Mouse (Mus musculus) spleen, adult 2 months (tissue): ENCODE data around the gene Tbc1d5.

Experiments
- CTCF ChIP-seq: fragments of 200-500 bp; IDR thresholded peaks from 2 replicates; pipeline ENCODE4 v1.5.1; 2011; ENCODE audit warnings: mild to moderate bottlenecking, inconsistent platforms; ENCODE audit not compliant: insufficient read depth, insufficient read length, insufficient replicate concordance; ENCODE audit errors: extremely low read depth
- POLR2A ChIP-seq: fragments of 200-500 bp; IDR thresholded peaks from 2 replicates; pipeline ENCODE4 v1.6.1; 2011; ENCODE audit warnings: low read depth, low read length, inconsistent platforms

DNA sequence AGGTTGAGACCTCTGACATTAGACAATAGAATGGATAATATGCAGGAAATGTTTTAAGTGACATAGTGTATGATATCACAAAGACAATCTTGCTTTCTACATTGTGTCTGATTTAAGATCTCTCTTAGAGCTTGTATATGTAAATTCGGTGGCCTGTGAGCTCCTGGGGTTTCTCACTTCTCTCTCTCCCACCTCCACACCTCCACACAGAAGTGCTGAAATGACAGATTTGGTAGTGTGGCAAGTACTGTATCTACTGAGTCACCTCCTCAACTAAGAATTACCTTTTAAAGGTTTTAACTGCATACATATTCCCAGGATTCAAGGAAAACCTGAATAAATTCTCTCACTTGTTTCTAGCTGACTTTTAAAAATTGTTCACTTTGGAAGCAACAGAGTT lies 180.9 kb downstream of the Tbc1d5 start:
- no peak for TF ChIP-seq POLR2A
- TF ChIP-seq CTCF, result no peak
